Mouse (Mus musculus) lung, embryonic 14.5 days (tissue): Measurements from ENCODE around the gene Hsd17b13. TPM values are rescaled to one million over a fixed set of nuclear protein-coding genes. Genes with fewer than 3 reads are reported as not detected.
"Not testable (repeated sequence)": the region's sequence is repeated elsewhere in the genome, so short reads cannot be mapped to it uniquely, and the experiment has no call there.

ENCODE experiments used
- ATAC-seq: fragments of 200-750 bp; cut with Nextera tagmentation; 2 replicates; pipeline ENCODE4 v1.8.0; 2017; ENCODE audit warnings: mild to moderate bottlenecking, moderate TSS enrichment, moderate library complexity; ENCODE audit not compliant: insufficient read depth
- DNase-seq: peaks from one replicate; pipeline ENCODE4 v3.0.0-alpha.2; 2015
- H3K27ac ChIP-seq: fragments of 300-500 bp; sonication (generic); 2 replicates; pipeline ENCODE4 v1.5.1; 2014; ENCODE audit warnings: low read depth, mild to moderate bottlenecking, moderate library complexity
- H3K27me3 ChIP-seq: fragments of 300-500 bp; sonication (generic); 2 replicates; pipeline ENCODE4 v1.6.1; 2014; ENCODE audit warnings: low read length, control low read depth; ENCODE audit not compliant: insufficient read depth
- H3K36me3 ChIP-seq: fragments of 300-500 bp; sonication (generic); 2 replicates; pipeline ENCODE4 v1.6.1; 2014; ENCODE audit warnings: control low read depth; ENCODE audit not compliant: insufficient read depth
- H3K4me1 ChIP-seq: fragments of 300-500 bp; sonication (generic); 2 replicates; pipeline ENCODE4 v1.6.1; 2014; ENCODE audit warnings: antibody characterized with exemption, control low read depth; ENCODE audit not compliant: insufficient read depth
- H3K4me2 ChIP-seq: fragments of 300-500 bp; sonication (generic); 2 replicates; pipeline ENCODE4 v1.6.1; 2014; ENCODE audit warnings: mild to moderate bottlenecking
- H3K4me3 ChIP-seq: fragments of 300-500 bp; sonication (generic); 2 replicates; pipeline ENCODE4 v1.5.1; 2014; ENCODE audit warnings: low read depth, low read length
- H3K9ac ChIP-seq: fragments of 300-500 bp; sonication (generic); 2 replicates; pipeline ENCODE4 v1.6.1; 2014
- H3K9me3 ChIP-seq: fragments of 300-500 bp; sonication (generic); 2 replicates; pipeline ENCODE4 v1.6.1; 2016; ENCODE audit warnings: low read depth, low read length, control low read depth
- CTCF ChIP-seq: IDR thresholded peaks from 2 replicates; pipeline ENCODE4 v1.5.1; 2016; ENCODE audit warnings: antibody characterized with exemption, low read depth
- WGBS: fragments of 180-500 bp; shearing (Covaris S2); extraction: QIAGEN DNeasy Blood & Tissue Kit; methylation state at CpG from one replicate; pipeline ENCODE4 v1.1.7; 2014; 5-methylcytosine and 5-hydroxymethylcytosine counted together
- polyA plus RNA-seq: library from polyadenylated mRNA; unstranded; fragments of >200 nt; fragmentation: Nextera tagmentation; extraction: Ambion mirVana; gene quantifications from 2 replicates; pipeline ENCODE4 v1.2.1, GENCODE M21; 2014

The Hsd17b13 gene
- polyA plus RNA-seq, 1 experiment from 2014 or later = 0.61 TPM

GRCm38 (mm10) chr5:103936906-103937589, 40.2 kb downstream of the Hsd17b13 start:
- H3K27me3 ChIP-seq = no peaks in the 10 kb centered on the region
- H3K27ac ChIP-seq = no peak overlapping the region
- H3K9me3 ChIP-seq = no peaks in the 10 kb centered on the region
- no peak overlapping the region for H3K9ac ChIP-seq
- WGBS = 17% methylated on average over 14 of the region's 14 CpGs
- peak; percentile 68 for TF ChIP-seq CTCF
- no peaks in the 10 kb centered on the region for H3K36me3 ChIP-seq
- H3K4me2 ChIP-seq = peak overlapping the region; percentile 16; the same call in 1 of the 2 replicates
- peak; percentile 76 for DNase-seq
- peak; percentile 93 for ATAC-seq
- no peak overlapping the region for H3K4me3 ChIP-seq
- H3K4me1 ChIP-seq = no peaks in the 10 kb centered on the region

GRCm38 (mm10) chr5:103931924-103932323, 45.3 kb downstream of the Hsd17b13 start:
- not testable (repeated sequence) for H3K9me3 ChIP-seq, H3K9ac ChIP-seq, H3K27ac ChIP-seq, H3K4me3 ChIP-seq, DNase-seq, H3K4me2 ChIP-seq, H3K36me3 ChIP-seq, H3K27me3 ChIP-seq, ATAC-seq, H3K4me1 ChIP-seq

GRCm38 (mm10) chr5:103930511-103930910, 46.7 kb downstream of the Hsd17b13 start:
- WGBS = 83% methylated on average over 5 of the region's 5 CpGs

GRCm38 (mm10) chr5:103928196-103928550, 49.0 kb downstream of the Hsd17b13 start:
- Histone ChIP-seq H3K36me3 (no peaks in the 10 kb centered on the region), H3K4me2 (peak overlapping the region; percentile 55; the same call in 1 of the 2 replicates), H3K27me3 (no peaks in the 10 kb centered on the region), H3K9ac (no peak overlapping the region), H3K27ac (no peak overlapping the region), H3K9me3 (no peaks in the 10 kb centered on the region), H3K4me1 (no peaks in the 10 kb centered on the region), H3K4me3 (no peak overlapping the region)
- DNase-seq (peak; percentile 68), ATAC-seq (peak; percentile 48; the same call in 1 of the 2 replicates)
- WGBS = 52% methylated on average over 7 of the region's 7 CpGs
- TF ChIP-seq CTCF = no peak

More at GRCm38 (mm10) chr5:103930511-103930910, 46.7 kb downstream of the Hsd17b13 start:
- H3K36me3 ChIP-seq = no peaks in the 10 kb centered on the region
- H3K27me3 ChIP-seq = no peaks in the 10 kb centered on the region
- H3K4me3 ChIP-seq = no peak overlapping the region
- no peak for TF ChIP-seq CTCF
- H3K27ac ChIP-seq = no peak overlapping the region
- H3K9me3 ChIP-seq = no peaks in the 10 kb centered on the region
- ATAC-seq (no peak), DNase-seq (no peak)
- no peaks in the 10 kb centered on the region for H3K4me1 ChIP-seq
- H3K9ac ChIP-seq = no peak overlapping the region
- no peak overlapping the region for H3K4me2 ChIP-seq

- peak; percentile 93 for TF ChIP-seq CTCF
Measured at GRCm38 (mm10) chr5:103927429-103928195, 49.6 kb downstream of the Hsd17b13 start.

GRCm38 (mm10) chr5:103926398-103926797, 50.8 kb downstream of the Hsd17b13 start:
- Histone ChIP-seq H3K27me3 (no peaks in the 10 kb centered on the region), H3K4me3 (no peak overlapping the region), H3K27ac (no peak overlapping the region), H3K9me3 (no peaks in the 10 kb centered on the region), H3K4me2 (no peak overlapping the region), H3K9ac (no peak overlapping the region), H3K36me3 (no peaks in the 10 kb centered on the region), H3K4me1 (no peaks in the 10 kb centered on the region)
- TF ChIP-seq CTCF = peak; percentile 63
- no peak for DNase-seq
- no peak for ATAC-seq
- WGBS = 70% methylated on average over 12 of the region's 12 CpGs

More at GRCm38 (mm10) chr5:103927429-103928195, 49.6 kb downstream of the Hsd17b13 start:
- H3K36me3 ChIP-seq = no peaks in the 10 kb centered on the region
- H3K4me3 ChIP-seq = peak overlapping the region; percentile 22
- peak; percentile 98 for DNase-seq
- no peaks in the 10 kb centered on the region for H3K4me1 ChIP-seq
- peak; percentile 57 for ATAC-seq
- 21% methylated on average over 27 of the region's 27 CpGs for WGBS
- H3K27ac ChIP-seq = no peak overlapping the region; the same call in 1 of the 2 replicates
- peak overlapping the region; percentile 21; the same call in 1 of the 2 replicates for H3K9ac ChIP-seq
- no peaks in the 10 kb centered on the region for H3K27me3 ChIP-seq
- peak overlapping the region; percentile 55 for H3K4me2 ChIP-seq
- no peaks in the 10 kb centered on the region for H3K9me3 ChIP-seq

- no peak for TF ChIP-seq CTCF
- Histone ChIP-seq H3K4me3 (no peak overlapping the region), H3K9ac (no peak overlapping the region), H3K27me3 (no peaks in the 10 kb centered on the region), H3K27ac (no peak overlapping the region), H3K9me3 (no peaks in the 10 kb centered on the region), H3K4me1 (no peaks in the 10 kb centered on the region), H3K36me3 (no peaks in the 10 kb centered on the region), H3K4me2 (no peak overlapping the region)
- ATAC-seq = peak; percentile 65
- peak; percentile 58 for DNase-seq
- 46% methylated on average over 2 of the region's 2 CpGs for WGBS
Measured at GRCm38 (mm10) chr5:103923755-103924154, 53.5 kb downstream of the Hsd17b13 start.
